Mouse (Mus musculus) bone marrow, adult 2 months (tissue): ENCODE results near the gene Zfp281.

Experiments
- CTCF ChIP-seq: fragments of 200-500 bp; IDR thresholded peaks from 2 replicates; pipeline ENCODE4 v1.5.1; 2011; ENCODE audit warnings: low read length, control low read depth; ENCODE audit not compliant: control insufficient read depth, insufficient read depth
- POLR2A ChIP-seq: fragments of 200-500 bp; IDR thresholded peaks from 2 replicates; pipeline ENCODE4 v1.6.1; 2011; ENCODE audit warnings: low read depth, mild to moderate bottlenecking, control low read depth, low read length, borderline replicate concordance; ENCODE audit not compliant: control insufficient read depth

DNA sequence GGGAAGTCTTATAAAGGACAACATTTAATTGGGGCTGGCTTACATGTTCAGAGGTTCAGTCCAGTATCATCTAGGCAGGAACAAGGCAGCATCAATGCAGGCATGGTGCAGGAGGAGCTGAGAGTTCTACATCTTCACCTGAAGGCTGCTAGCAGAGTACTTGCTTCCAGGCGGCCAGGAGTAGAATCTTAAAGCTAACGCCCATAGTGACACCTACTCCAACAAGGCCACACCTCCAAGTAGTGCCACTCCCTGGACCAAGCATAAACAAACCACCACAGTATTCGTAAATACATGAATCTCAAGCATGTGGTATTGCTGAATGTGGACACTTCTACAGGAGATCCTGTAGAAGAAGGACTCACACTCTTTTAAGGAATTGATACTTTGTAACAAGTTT is 18.0 kb downstream of the Zfp281 start:
- TF ChIP-seq CTCF: no peak
- no peak for TF ChIP-seq POLR2A
